Mouse (Mus musculus) C2C12 (cell line): ENCODE results near the gene Oaz2. TPM values are rescaled to one million over a fixed set of nuclear protein-coding genes. Genes with fewer than 3 reads are reported as not detected.

ENCODE experiments used
- H3K27me3 ChIP-seq: one replicate; pipeline ENCODE4 v1.6.1; 2011; ENCODE audit not compliant: control insufficient read depth, insufficient read depth, insufficient read length
- H3K36me3 ChIP-seq: one replicate; pipeline ENCODE4 v1.6.1; 2011; ENCODE audit not compliant: control insufficient read depth, insufficient read depth
- H3K4me3 ChIP-seq: one replicate; pipeline ENCODE4 v1.5.1; 2011; ENCODE audit warnings: mild to moderate bottlenecking, control low read depth; ENCODE audit not compliant: poor library complexity, insufficient read depth, severe bottlenecking
- H3K79me2 ChIP-seq: one replicate; pipeline ENCODE4 v1.6.1; 2011; ENCODE audit not compliant: control insufficient read depth, insufficient read depth
- H3K79me3 ChIP-seq: one replicate; pipeline ENCODE4 v1.6.1; 2011; ENCODE audit warnings: low read depth, control low read depth
- H3ac ChIP-seq: one replicate; pipeline ENCODE3; 2011; ENCODE audit warnings: low read depth; ENCODE audit not compliant: control insufficient read depth, insufficient read length
- CEBPB ChIP-seq: IDR thresholded peaks from one replicate; pipeline ENCODE4 v1.6.1; 2011; ENCODE audit warnings: low read depth, mild to moderate bottlenecking, control low read depth, moderate library complexity
- CTCF ChIP-seq: IDR thresholded peaks from one replicate; pipeline ENCODE4 v1.5.1; 2011; ENCODE audit not compliant: control insufficient read depth, insufficient read depth, insufficient read length
- FOSL1 ChIP-seq: IDR thresholded peaks from one replicate; pipeline ENCODE4 v1.8.0; 2011; ENCODE audit warnings: mild to moderate bottlenecking, low read length; ENCODE audit not compliant: poor library complexity, insufficient read depth, severe bottlenecking
- MAX ChIP-seq: IDR thresholded peaks from one replicate; pipeline ENCODE4 v1.6.1; 2011; ENCODE audit warnings: mild to moderate bottlenecking, control low read depth
- MYOD1 ChIP-seq: IDR thresholded peaks from one replicate; pipeline ENCODE4 v1.6.1; 2011; ENCODE audit warnings: low read depth; ENCODE audit not compliant: control insufficient read depth, insufficient read length
- MYOG ChIP-seq: IDR thresholded peaks from one replicate; pipeline ENCODE4 v1.6.1; 2011; ENCODE audit not compliant: control insufficient read depth, insufficient read length; ENCODE audit errors: extremely low read depth
- USF1 ChIP-seq: IDR thresholded peaks from one replicate; pipeline ENCODE4 v1.6.1; 2011; ENCODE audit warnings: low read depth, mild to moderate bottlenecking, control low read depth, moderate library complexity
- polyA plus RNA-seq: library from polyadenylated mRNA; unstranded; fragments of >200 nt; fragmentation: generic; extraction: Trizol; gene quantifications from one replicate; pipeline ENCODE4 v1.2.1, GENCODE M21; 2012; ENCODE audit warnings: missing spikeins

Gene Oaz2
- polyA plus RNA-seq, 1 experiment, result 75.7 TPM

DNA sequence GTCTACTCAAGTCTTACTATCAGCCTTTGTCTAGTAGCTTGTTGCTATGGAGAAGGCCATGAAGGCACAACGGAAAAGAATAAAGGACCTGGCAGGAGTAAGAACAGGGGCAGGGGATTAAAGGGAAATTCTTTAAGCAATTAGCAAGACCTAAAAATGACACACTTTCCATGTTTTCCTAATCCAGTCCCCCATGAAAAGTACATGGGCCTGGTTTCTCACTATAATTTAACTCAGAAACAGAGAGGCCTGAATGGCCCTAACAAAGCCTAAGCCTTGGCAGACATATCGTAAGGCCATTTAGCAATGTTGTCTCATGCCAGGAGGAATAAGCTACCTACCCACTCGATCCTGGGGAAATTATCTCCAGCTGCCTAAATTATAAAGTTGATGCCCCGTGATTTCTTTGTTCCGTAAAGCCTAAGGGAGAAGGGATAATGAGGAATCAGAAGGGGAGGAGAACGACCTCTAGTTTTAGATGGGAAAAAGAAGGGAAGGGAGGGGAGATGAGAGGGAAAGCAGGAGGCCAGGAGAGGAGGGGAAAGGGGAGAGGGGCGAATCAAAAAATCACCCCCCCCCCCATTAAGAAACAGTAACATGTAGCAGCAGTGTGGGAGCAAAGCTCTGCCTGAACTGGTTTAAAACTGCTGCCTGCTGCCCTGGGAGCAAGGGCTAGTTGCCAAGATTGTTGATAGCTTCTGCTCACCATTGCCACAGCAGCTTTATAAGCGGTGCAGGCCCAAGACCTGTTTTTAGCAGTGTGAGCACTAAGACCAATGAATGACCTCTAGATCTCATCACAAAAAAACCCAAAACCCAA lies 56.9 kb downstream of the Oaz2 start:
- H3K27me3 ChIP-seq, result no peaks in the 10 kb centered on the region
- peaks cover 7% of the 10 kb centered on the region for H3K79me3 ChIP-seq
- H3K4me3 ChIP-seq, result no peak overlapping the region
- no peak for TF ChIP-seq MYOG
- no peaks in the 10 kb centered on the region for H3K36me3 ChIP-seq
- H3ac ChIP-seq, result no peak overlapping the region
- peaks cover 28% of the 10 kb centered on the region for H3K79me2 ChIP-seq

DNA sequence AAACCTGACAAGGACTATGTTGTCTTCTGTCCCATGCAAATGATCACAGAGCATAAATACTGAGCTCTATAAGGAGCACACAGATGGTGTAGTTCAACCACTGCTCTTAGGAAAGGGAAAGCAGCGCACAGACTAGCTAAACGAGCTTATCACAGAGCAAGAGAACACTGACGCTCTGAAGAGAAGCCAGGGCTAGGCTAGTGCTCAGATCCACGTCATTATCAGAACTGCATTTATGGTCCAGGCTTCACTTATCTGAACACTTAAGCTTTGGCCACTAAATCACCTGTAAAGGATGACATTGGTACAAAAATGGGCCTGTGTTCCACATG lies 57.5 kb downstream of the Oaz2 start:
- no peak overlapping the region for H3K4me3 ChIP-seq
- no peak overlapping the region for H3ac ChIP-seq
- H3K36me3 ChIP-seq, result no peaks in the 10 kb centered on the region
- H3K27me3 ChIP-seq, result no peaks in the 10 kb centered on the region
- TF ChIP-seq MYOG, result no peak
- TF ChIP-seq CTCF, result no peak
- no peak for TF ChIP-seq FOSL1
- TF ChIP-seq MYOD1, result no peak
- TF ChIP-seq USF1, result no peak
- TF ChIP-seq CEBPB, result no peak
- no peak for TF ChIP-seq MAX
- peaks cover 26% of the 10 kb centered on the region for H3K79me2 ChIP-seq
- peaks cover 7% of the 10 kb centered on the region for H3K79me3 ChIP-seq

GRCm38 (mm10) chr9:65726431-65726830 lies 58.6 kb downstream of the Oaz2 start:
- H3K36me3 ChIP-seq, result peaks cover 6% of the 10 kb centered on the region
- peaks cover 8% of the 10 kb centered on the region for H3K79me3 ChIP-seq
- no peaks in the 10 kb centered on the region for H3K27me3 ChIP-seq
- no peak for TF ChIP-seq USF1
- TF ChIP-seq MAX, result no peak
- no peak for TF ChIP-seq CTCF
- TF ChIP-seq MYOD1, result no peak
- TF ChIP-seq CEBPB, result no peak
- no peak for TF ChIP-seq FOSL1
- TF ChIP-seq MYOG, result no peak
- H3ac ChIP-seq, result no peak overlapping the region
- H3K79me2 ChIP-seq, result peaks cover 30% of the 10 kb centered on the region
- no peak overlapping the region for H3K4me3 ChIP-seq

DNA sequence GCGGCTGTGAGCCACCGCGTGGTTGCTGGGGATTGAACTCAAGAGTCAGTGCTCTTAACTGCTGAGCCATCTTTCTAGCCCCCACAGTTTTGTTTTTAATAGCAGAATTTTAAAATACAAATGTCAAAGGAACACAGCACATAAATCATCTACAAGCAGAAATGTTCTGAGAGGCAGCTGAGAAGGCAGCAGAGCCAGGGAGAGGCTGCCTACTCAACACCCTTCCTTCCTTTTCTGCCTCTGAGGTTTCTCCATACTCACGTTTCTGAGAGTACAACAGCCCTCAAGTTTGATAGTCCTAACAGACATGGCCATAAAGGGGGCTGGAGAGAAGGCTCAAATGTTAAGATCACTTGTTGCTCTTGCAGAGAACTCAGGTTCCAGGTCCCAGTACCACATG lies 59.7 kb downstream of the Oaz2 start:
- Histone ChIP-seq H3K4me3 (no peak overlapping the region), H3K36me3 (peaks cover 6% of the 10 kb centered on the region), H3K79me2 (peaks cover 28% of the 10 kb centered on the region), H3K79me3 (peaks cover 4% of the 10 kb centered on the region), H3ac (no peak overlapping the region), H3K27me3 (no peaks in the 10 kb centered on the region)
- TF ChIP-seq MYOD1 (no peak), CEBPB (no peak), MAX (no peak), USF1 (no peak), MYOG (no peak), FOSL1 (no peak), CTCF (no peak)

DNA sequence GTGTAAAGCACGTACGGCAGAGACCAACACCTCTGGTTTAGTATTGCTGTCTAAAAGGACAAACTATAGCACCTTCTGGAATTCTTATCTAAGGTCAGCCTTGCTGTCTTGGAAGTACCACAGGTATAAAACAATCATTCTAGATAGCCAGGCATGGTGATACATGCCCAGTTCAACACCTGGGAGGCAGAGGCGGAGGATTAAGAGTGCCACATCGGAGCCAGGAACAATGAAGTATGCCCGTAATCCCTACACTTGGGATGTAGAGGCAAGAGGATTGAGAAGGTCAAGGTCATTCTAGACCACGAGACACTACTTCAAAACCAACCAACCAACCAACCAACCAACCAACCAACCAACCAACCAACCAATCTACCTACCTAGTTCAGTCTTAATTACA lies 60.8 kb downstream of the Oaz2 start:
- H3K4me3 ChIP-seq, result no peak overlapping the region
- H3ac ChIP-seq, result no peak overlapping the region
- TF ChIP-seq MYOD1 (no peak), MYOG (no peak), USF1 (no peak), FOSL1 (no peak), CEBPB (no peak)
- H3K79me3 ChIP-seq, result peaks cover 4% of the 10 kb centered on the region
- H3K27me3 ChIP-seq, result no peaks in the 10 kb centered on the region
- peaks cover 6% of the 10 kb centered on the region for H3K36me3 ChIP-seq
- H3K79me2 ChIP-seq, result peaks cover 30% of the 10 kb centered on the region

DNA sequence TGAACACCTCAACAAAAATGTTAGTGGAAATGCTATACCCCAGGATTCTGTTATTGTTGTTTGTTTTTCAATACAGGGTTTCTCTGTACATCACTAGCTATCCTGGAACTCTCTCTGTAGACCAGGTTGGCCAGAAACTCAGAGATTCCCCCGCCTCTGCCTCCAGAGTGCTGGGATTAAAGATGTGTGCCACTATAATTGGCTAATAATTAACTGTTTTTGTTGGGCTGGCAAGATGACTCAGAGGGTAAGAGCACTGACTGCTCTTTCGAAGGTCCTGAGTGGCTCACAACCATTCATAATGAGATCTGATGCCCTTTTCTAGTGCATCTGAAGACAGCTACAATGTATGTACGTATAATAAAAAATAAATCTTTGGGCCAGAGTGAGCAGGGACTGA lies 67.1 kb downstream of the Oaz2 start:
- TF ChIP-seq FOSL1, result no peak
- no peak for TF ChIP-seq MAX
- TF ChIP-seq MYOG, result no peak
- no peak for TF ChIP-seq CTCF
- TF ChIP-seq MYOD1, result no peak
- TF ChIP-seq CEBPB, result no peak
- no peak for TF ChIP-seq USF1
- no peaks in the 10 kb centered on the region for H3K27me3 ChIP-seq
- H3K4me3 ChIP-seq, result no peak overlapping the region
- H3K36me3 ChIP-seq, result peaks cover 9% of the 10 kb centered on the region
- no peak overlapping the region for H3ac ChIP-seq
- H3K79me3 ChIP-seq, result peaks cover 9% of the 10 kb centered on the region
- peaks cover 16% of the 10 kb centered on the region for H3K79me2 ChIP-seq
